Mouse (Mus musculus): Measurements from ENCODE around the gene Stx4a.

The Stx4a gene

GRCm38 (mm10) chr7:127898179-127898956, 74.3 kb downstream of the Stx4a start:
- DNase-seq (ENCODE audit: low read depth, low spot score), result no peak
